In the genomic region with DNA sequence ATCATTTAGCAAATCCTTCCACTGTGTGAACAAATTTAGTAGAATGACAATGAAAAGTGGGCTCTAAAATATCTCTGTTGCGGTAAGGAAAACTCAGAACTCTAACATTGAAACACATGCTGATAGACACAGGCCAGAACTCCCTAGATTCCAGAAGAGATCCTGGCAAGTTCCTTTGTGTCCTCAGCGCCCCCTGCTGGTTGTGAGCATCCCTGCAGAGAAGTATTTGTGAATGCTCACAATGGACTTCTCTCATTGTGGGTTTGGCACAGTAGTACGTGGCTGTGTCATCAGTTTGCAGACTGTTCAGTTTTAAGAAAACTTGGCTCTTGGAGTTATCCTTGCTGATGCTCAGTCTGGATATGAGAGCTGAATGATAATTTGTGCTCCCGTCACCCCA, we compare ENCODE assay signal across 9 mouse cellular contexts.
A peak's percentile ranks its signal among the peaks of the same experiment; 100 is the strongest.
DNase-seq lines count a peak whose midpoint lies in the region; ATAC-seq and TF ChIP-seq lines count a peak whose summit lies in the region.
"Had no signal": no experiment of that assay in that cellular context is flagged by ENCODE, and none has a peak within 500 bp of the region (broad histone marks: within the 10 kb centered on the region; RNA-seq: fewer than 3 reads in every experiment).

No protein-coding gene starts in this region.

- WGBS in embryonic facial prominence, embryonic 14.5 days: 53% methylated on average over 4 of the region's 4 CpGs
- WGBS in midbrain, postnatal 0 days: 47% methylated on average over 4 of the region's 4 CpGs

- H3K9ac ChIP-seq in embryonic facial prominence, embryonic 14.5 days (ENCODE audit: low read depth, low read length): no peak overlapping the region
- H3K9ac ChIP-seq in midbrain, postnatal 0 days (replicated peaks; ENCODE audit: low read length, poor library complexity, severe bottlenecking): no peak overlapping the region

- no peaks in the 10 kb centered on the region for H3K9me3 ChIP-seq in embryonic facial prominence, embryonic 14.5 days (ENCODE audit: control insufficient read depth, low read length)
- H3K9me3 ChIP-seq in midbrain, postnatal 0 days (ENCODE audit: low read length): peaks cover 12% of the 10 kb centered on the region

- intact Hi-C loops in left cerebral cortex, postnatal 14 days (cut with DNase I): loop anchor here (10.0 kb wide), 1 partner anchor 104 kb away; no protein-coding TSS in a partner anchor

- no peak overlapping the region for H3K27ac ChIP-seq in embryonic facial prominence, embryonic 14.5 days (replicated peaks; ENCODE audit: low read depth, low read length)
- H3K27ac ChIP-seq in midbrain, postnatal 0 days (ENCODE audit: low read depth, low read length): no peak overlapping the region

- no peak overlapping the region for H3K4me3 ChIP-seq in embryonic facial prominence, embryonic 14.5 days (ENCODE audit: low read depth, low read length)
- H3K4me3 ChIP-seq in midbrain, postnatal 0 days (ENCODE audit: low read depth, low read length): no peak overlapping the region

- no peak overlapping the region for H3K4me2 ChIP-seq in embryonic facial prominence, embryonic 14.5 days (ENCODE audit: low read depth, low read length)
- no peak overlapping the region for H3K4me2 ChIP-seq in midbrain, postnatal 0 days (ENCODE audit: low read depth, low read length, poor library complexity, severe bottlenecking)

- H3K4me1 ChIP-seq in embryonic facial prominence, embryonic 14.5 days (ENCODE audit: control insufficient read depth, insufficient read depth, low read length): no peaks in the 10 kb centered on the region
- no peaks in the 10 kb centered on the region for H3K4me1 ChIP-seq in midbrain, postnatal 0 days (ENCODE audit: insufficient read depth, low read length)

- no peak for ATAC-seq in embryonic facial prominence, embryonic 14.5 days (ENCODE audit: low read depth)
- no peak for ATAC-seq in midbrain, postnatal 0 days (ENCODE audit: low FRiP score)

- DNase-seq in cerebellum, postnatal 10 days: peak; percentile 15 to 22
- DNase-seq in cerebellum, adult 11-12 months: no peak
- DNase-seq in left cerebral cortex, adult 18-20 months (ENCODE audit: low spot score in 2 of 2): peak; percentile 20 to 56
- no peak for DNase-seq in left cerebral cortex, postnatal 14 days (ENCODE audit: low spot score in 2 of 2)
- DNase-seq in NIH3T3 (ENCODE audit: low read depth): peak; percentile 65
- peak; percentile 1 for DNase-seq in embryonic facial prominence, embryonic 14.5 days (ENCODE audit: low spot score)
- DNase-seq in testis, postnatal 10 days (ENCODE audit: low spot score): peak; percentile 53
- DNase-seq in midbrain, postnatal 0 days (ENCODE audit: low spot score): no peak

- no peaks in the 10 kb centered on the region for H3K27me3 ChIP-seq in embryonic facial prominence, embryonic 14.5 days (replicated peaks; ENCODE audit: control insufficient read depth, insufficient read depth, low read length)
- H3K27me3 ChIP-seq in midbrain, postnatal 0 days (ENCODE audit: insufficient read depth, low read length): no peaks in the 10 kb centered on the region

- no peaks in the 10 kb centered on the region for H3K36me3 ChIP-seq in embryonic facial prominence, embryonic 14.5 days (ENCODE audit: control insufficient read depth, insufficient read depth, low read length)
- H3K36me3 ChIP-seq in midbrain, postnatal 0 days (ENCODE audit: insufficient read depth, low read length): no peaks in the 10 kb centered on the region
- H3K36me3 ChIP-seq: G1E had no signal

- no peak for TF ChIP-seq CTCF in midbrain, postnatal 0 days (IDR thresholded peaks at IDR 0.05)

Comparison
In these comparisons a context has a peak if more than half of its experiments do, and no peak if none do; other contexts are left out.
1. DNase-seq: peak in cerebellum, postnatal 10 days (2 of 2), left cerebral cortex, adult 18-20 months (2 of 2), NIH3T3 (single experiment), embryonic facial prominence, embryonic 14.5 days (single experiment) and testis, postnatal 10 days (single experiment); none in cerebellum, adult 11-12 months (single experiment), left cerebral cortex, postnatal 14 days (0 of 2) and midbrain, postnatal 0 days (single experiment).